Mouse (Mus musculus): ENCODE data around the gene Itga2.

Itga2 gene

GRCm38 (mm10) chr13:114809624-114810210, 122.2 kb downstream of the Itga2 start:
- no peak for DNase-seq

GRCm38 (mm10) chr13:114802971-114803370, 128.9 kb downstream of the Itga2 start:
- DNase-seq: no peak

GRCm38 (mm10) chr13:114801857-114802256, 130.0 kb downstream of the Itga2 start:
- DNase-seq: peak; percentile 78

GRCm38 (mm10) chr13:114793250-114794030, 138.5 kb downstream of the Itga2 start:
- peak; percentile 65 for DNase-seq

- DNase-seq: peak; percentile 37
These were observed 140.4 kb downstream of the Itga2 start for GRCm38 (mm10) chr13:114791511-114791910.

Data from kidney, adult 9 months (tissue).